Mouse (Mus musculus) mammary gland, adult 2 months (tissue): Measurements from ENCODE around the gene Sgca. TPM values are rescaled to one million over a fixed set of nuclear protein-coding genes. Genes with fewer than 3 reads are reported as not detected.

Source experiments
- polyA plus RNA-seq: library from polyadenylated mRNA; depleted of rRNA; stranded (reverse); fragments of >200 nt; gene quantifications from 2 replicates; pipeline ENCODE4 v1.2.3, GENCODE M21; 2012; ENCODE audit warnings: low replicate concordance; rRNA removed

The Sgca gene
- 1.2 and 410 TPM in 2 replicates for polyA plus RNA-seq

DNA sequence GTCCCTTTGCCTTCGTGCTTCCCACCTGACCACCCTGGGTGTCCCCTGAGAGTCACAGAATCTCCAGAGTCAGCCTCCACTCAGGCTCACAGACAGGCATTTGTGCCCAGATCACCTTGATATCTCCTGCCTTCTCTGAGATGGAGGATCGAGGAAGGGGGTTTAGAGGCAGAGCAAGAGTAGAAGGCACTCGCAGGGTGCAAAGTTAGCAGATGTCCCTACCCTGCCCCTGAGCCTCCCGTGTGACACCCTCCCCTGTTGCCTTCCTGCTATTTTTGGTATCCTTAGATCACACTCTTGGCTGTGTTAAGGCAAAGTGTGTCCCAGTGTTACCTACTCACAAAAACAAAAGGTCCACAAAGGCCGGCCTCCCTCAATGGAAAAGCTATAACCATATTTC, at the start of gene Sgca:
Sgca (minus strand) TSS at position 129 of the 400 bp plus-strand sequence.

DNA sequence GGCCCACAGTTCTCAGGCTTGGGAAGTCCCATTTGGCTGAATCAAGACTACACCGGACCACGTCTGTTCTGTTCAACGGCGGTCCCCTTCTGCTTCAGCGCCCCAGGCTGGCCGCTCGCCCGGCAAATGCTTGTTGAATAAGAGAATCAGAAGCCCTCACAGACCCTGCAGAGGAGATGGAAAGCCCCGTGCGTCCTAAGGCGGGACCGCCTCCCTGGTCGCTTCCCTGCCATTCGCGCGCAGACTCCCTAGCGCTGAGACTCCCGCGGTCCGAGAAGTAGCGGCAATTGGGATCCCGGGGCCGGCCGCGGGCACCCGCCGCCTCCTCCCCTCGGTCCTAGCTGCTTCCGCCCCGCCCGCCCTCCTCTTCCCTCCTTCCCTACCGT, 33.5 kb upstream of the Sgca start, which contains the start of gene Samd14:
Samd14 (plus strand) TSS at position 251 of the 386 bp plus-strand sequence.

DNA sequence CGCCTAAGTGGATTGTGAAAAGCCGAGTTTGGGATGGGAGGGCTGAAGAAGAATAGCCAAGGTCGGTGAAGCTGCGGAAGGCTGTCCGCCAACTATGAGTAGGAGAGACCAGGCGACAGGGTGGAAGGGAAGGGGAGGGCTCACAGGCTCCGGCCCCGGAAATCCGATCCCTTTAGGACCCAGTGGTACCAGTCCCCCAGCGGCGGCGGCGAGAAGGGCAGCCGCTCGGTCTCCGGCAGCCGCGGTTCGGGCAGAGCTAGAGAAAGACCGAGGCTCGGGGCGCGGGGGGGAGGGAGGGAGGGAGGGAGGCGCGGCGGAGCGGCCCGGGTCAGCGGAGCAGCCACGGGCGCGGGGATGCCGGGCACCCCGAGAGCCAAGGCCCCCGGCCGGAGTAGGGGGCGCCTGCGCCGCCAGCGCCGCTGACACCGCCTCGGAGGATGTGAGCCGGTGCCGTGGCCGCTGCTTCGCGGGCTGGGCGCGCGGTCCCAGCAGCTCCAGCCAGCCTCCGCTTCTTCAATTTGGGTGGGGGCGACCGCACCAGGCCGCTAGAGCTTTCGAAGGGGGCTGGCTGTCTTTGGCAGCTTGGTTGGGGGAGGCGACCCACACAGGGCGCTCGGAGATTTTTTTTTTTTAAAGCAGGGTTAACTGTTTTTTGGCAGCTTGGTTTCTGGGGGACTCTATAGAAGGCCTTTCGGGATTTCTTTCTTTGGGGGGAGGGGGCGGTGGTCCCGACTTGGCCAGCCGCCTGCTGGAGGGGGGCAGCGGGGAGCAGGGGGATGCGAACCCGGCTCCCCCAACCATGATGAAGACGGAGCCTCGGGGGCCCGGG, 14.8 kb upstream of the Sgca start, which contains the start of gene Ppp1r9b:
Ppp1r9b (plus strand) TSS at position 287 of the 829 bp plus-strand sequence.

DNA sequence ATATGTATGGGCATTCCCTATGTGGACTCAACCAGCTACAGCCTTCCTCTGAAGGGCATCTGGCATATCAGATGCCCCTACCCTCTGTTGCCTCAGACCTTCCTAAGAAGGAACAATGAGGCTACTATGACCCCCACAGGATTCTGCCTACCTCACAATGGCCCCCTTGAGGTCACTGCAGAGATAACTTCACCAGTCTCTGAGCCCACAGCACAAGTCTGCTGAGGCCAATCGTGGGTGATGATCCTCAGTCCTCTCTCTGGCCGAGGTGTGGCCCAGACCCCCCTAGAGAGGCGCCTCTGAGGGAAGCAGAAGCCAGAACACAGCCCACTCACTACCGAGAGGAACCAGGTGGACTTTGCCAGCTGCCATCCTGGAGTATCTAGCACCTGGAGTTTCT, 8.7 kb downstream of the Sgca start, which contains the start of gene Hils1:
Hils1 (plus strand) TSS at position 175 of the 400 bp plus-strand sequence.

DNA sequence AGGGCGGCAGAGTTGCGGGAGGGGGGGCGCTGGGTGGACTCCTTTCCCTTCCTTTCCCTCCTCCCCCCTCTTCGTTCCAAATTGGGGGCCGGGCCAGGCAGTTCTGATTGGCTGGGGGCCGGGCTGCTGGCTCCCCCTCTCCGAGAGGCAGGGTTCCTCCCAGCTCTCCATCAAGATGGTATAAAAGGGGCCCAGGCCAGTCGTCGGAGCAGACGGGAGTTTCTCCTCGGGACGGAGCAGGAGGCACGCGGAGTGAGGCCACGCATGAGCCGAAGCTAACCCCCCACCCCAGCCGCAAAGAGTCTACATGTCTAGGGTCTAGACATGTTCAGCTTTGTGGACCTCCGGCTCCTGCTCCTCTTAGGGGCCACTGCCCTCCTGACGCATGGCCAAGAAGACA, 40.1 kb downstream of the Sgca start, which contains the start of gene Col1a1:
Col1a1 (plus strand) TSS at position 180 of the 400 bp plus-strand sequence.

Other genes with a start within 250 kb of the Sgca start
- gene Cdc34b, start 234.5 kb downstream of the Sgca start, polyA plus RNA-seq: 0.11 TPM in 1 of 2 replicates, not detected in the other
- gene Tmem92, start 193.6 kb downstream of the Sgca start, polyA plus RNA-seq: not detected in 2 replicates
- 325 and 371 TPM in 2 replicates for gene Col1a1, start 40.1 kb downstream of the Sgca start, polyA plus RNA-seq
- not detected in 2 replicates for gene Hils1, start 8.7 kb downstream of the Sgca start, polyA plus RNA-seq
- gene Ppp1r9b, start 14.7 kb upstream of the Sgca start, polyA plus RNA-seq: 53.5 and 79.0 TPM in 2 replicates
- 5.6 and 19.1 TPM in 2 replicates for gene Samd14, start 33.6 kb upstream of the Sgca start, polyA plus RNA-seq
- 89.9 and 314 TPM in 2 replicates for gene Pdk2, start 65.0 kb upstream of the Sgca start, polyA plus RNA-seq
- 19.4 and 24.8 TPM in 2 replicates for gene Itga3, start 100.5 kb upstream of the Sgca start, polyA plus RNA-seq
- 0.80 and 1.6 TPM in 2 replicates for gene Dlx3, start 143.8 kb upstream of the Sgca start, polyA plus RNA-seq
- gene Dlx4, start 169.9 kb upstream of the Sgca start, polyA plus RNA-seq: 0.78 and 1.6 TPM in 2 replicates